Mouse (Mus musculus): ENCODE data around the gene Sdsl. TPM values are rescaled to one million over a fixed set of nuclear protein-coding genes. Genes with fewer than 3 reads are reported as not detected.

Gene Sdsl
- polyA plus RNA-seq, 1 experiment from 2014 or later = 5.8 TPM

- H3K4me2 ChIP-seq (replicated peaks; ENCODE audit: low read depth, low read length) = peak overlapping the region; percentile 71
- DNase-seq (ENCODE audit: low spot score) (peak; percentile 80), ATAC-seq (ENCODE audit: low FRiP score) (peak; percentile 20; the same call in 1 of the 2 replicates)
- H3K36me3 ChIP-seq (ENCODE audit: control insufficient read depth, insufficient read depth, low read length) = no peaks in the 10 kb centered on the region
- peak overlapping the region; percentile 73 for H3K9ac ChIP-seq (ENCODE audit: low read depth, low read length)
- 2% methylated on average over 27 of the region's 33 CpGs for WGBS
- H3K27ac ChIP-seq (ENCODE audit: low read depth, low read length) = peak overlapping the region; percentile 91
- peaks cover 67% of the 10 kb centered on the region for H3K27me3 ChIP-seq (ENCODE audit: control insufficient read depth, insufficient read depth, low read length)
- no peaks in the 10 kb centered on the region for H3K9me3 ChIP-seq (ENCODE audit: control insufficient read depth, low read length)
- H3K4me1 ChIP-seq (replicated peaks; ENCODE audit: control insufficient read depth, insufficient read depth, low read length) = peaks cover 18% of the 10 kb centered on the region
- peak overlapping the region; percentile 54 for H3K4me3 ChIP-seq (ENCODE audit: low read depth, low read length)
These were observed 34.6 kb downstream of the Sdsl start for GRCm38 (mm10) chr5:120437986-120438385.

GRCm38 (mm10) chr5:120437539-120437938 lies 35.1 kb downstream of the Sdsl start:
- H3K9ac ChIP-seq (ENCODE audit: low read depth, low read length) = peak overlapping the region; percentile 73
- peaks cover 71% of the 10 kb centered on the region for H3K27me3 ChIP-seq (ENCODE audit: control insufficient read depth, insufficient read depth, low read length)
- DNase-seq (ENCODE audit: low spot score) = peak; percentile 46
- H3K4me3 ChIP-seq (ENCODE audit: low read depth, low read length) = peak overlapping the region; percentile 54
- peak overlapping the region; percentile 91 for H3K27ac ChIP-seq (ENCODE audit: low read depth, low read length)
- H3K9me3 ChIP-seq (ENCODE audit: control insufficient read depth, low read length) = no peaks in the 10 kb centered on the region
- no peak for ATAC-seq (ENCODE audit: low FRiP score)
- H3K4me2 ChIP-seq (replicated peaks; ENCODE audit: low read depth, low read length) = peak overlapping the region; percentile 71
- H3K4me1 ChIP-seq (replicated peaks; ENCODE audit: control insufficient read depth, insufficient read depth, low read length) = peaks cover 18% of the 10 kb centered on the region
- no peaks in the 10 kb centered on the region for H3K36me3 ChIP-seq (ENCODE audit: control insufficient read depth, insufficient read depth, low read length)
- 1% methylated on average over 16 of the region's 17 CpGs for WGBS

- 0% methylated on average over 18 of the region's 18 CpGs for WGBS
- ATAC-seq (ENCODE audit: low FRiP score) = no peak
- H3K4me1 ChIP-seq (replicated peaks; ENCODE audit: control insufficient read depth, insufficient read depth, low read length) = peaks cover 18% of the 10 kb centered on the region
- H3K4me2 ChIP-seq (replicated peaks; ENCODE audit: low read depth, low read length) = peak overlapping the region; percentile 71
- no peaks in the 10 kb centered on the region for H3K9me3 ChIP-seq (ENCODE audit: control insufficient read depth, low read length)
- H3K27ac ChIP-seq (ENCODE audit: low read depth, low read length) = peak overlapping the region; percentile 91
- peak overlapping the region; percentile 73 for H3K9ac ChIP-seq (ENCODE audit: low read depth, low read length)
- H3K36me3 ChIP-seq (ENCODE audit: control insufficient read depth, insufficient read depth, low read length) = no peaks in the 10 kb centered on the region
- peak overlapping the region; percentile 54 for H3K4me3 ChIP-seq (ENCODE audit: low read depth, low read length)
- H3K27me3 ChIP-seq (ENCODE audit: control insufficient read depth, insufficient read depth, low read length) = peaks cover 77% of the 10 kb centered on the region
- peak; percentile 65 for DNase-seq (ENCODE audit: low spot score)
These were observed 35.6 kb downstream of the Sdsl start for GRCm38 (mm10) chr5:120436885-120437495.

- Histone ChIP-seq H3K4me3 (ENCODE audit: low read depth, low read length) (peak overlapping the region; percentile 54), H3K9ac (ENCODE audit: low read depth, low read length) (peak overlapping the region; percentile 73), H3K4me2 (replicated peaks; ENCODE audit: low read depth, low read length) (peak overlapping the region; percentile 71), H3K9me3 (ENCODE audit: control insufficient read depth, low read length) (no peaks in the 10 kb centered on the region), H3K36me3 (ENCODE audit: control insufficient read depth, insufficient read depth, low read length) (no peaks in the 10 kb centered on the region), H3K27ac (ENCODE audit: low read depth, low read length) (peak overlapping the region; percentile 91), H3K4me1 (replicated peaks; ENCODE audit: control insufficient read depth, insufficient read depth, low read length) (peaks cover 18% of the 10 kb centered on the region), H3K27me3 (ENCODE audit: control insufficient read depth, insufficient read depth, low read length) (peaks cover 87% of the 10 kb centered on the region)
- WGBS = 0% methylated on average over 46 of the region's 47 CpGs
- ATAC-seq (ENCODE audit: low FRiP score) (no peak), DNase-seq (ENCODE audit: low spot score) (peak; percentile 70)
These were observed 36.7 kb downstream of the Sdsl start for GRCm38 (mm10) chr5:120435731-120436501.

GRCm38 (mm10) chr5:120435006-120435681 lies 37.5 kb downstream of the Sdsl start:
- Histone ChIP-seq H3K4me1 (replicated peaks; ENCODE audit: control insufficient read depth, insufficient read depth, low read length) (peaks cover 18% of the 10 kb centered on the region), H3K36me3 (ENCODE audit: control insufficient read depth, insufficient read depth, low read length) (no peaks in the 10 kb centered on the region), H3K4me3 (ENCODE audit: low read depth, low read length) (peak overlapping the region; percentile 54), H3K27ac (ENCODE audit: low read depth, low read length) (peak overlapping the region; percentile 91), H3K4me2 (replicated peaks; ENCODE audit: low read depth, low read length) (peak overlapping the region; percentile 71), H3K9me3 (ENCODE audit: control insufficient read depth, low read length) (no peaks in the 10 kb centered on the region), H3K27me3 (ENCODE audit: control insufficient read depth, insufficient read depth, low read length) (peaks cover 90% of the 10 kb centered on the region), H3K9ac (ENCODE audit: low read depth, low read length) (peak overlapping the region; percentile 73)
- WGBS = under 1% methylated on average over 43 of the region's 44 CpGs
- ATAC-seq (ENCODE audit: low FRiP score) = no peak
- DNase-seq (ENCODE audit: low spot score) = peak; percentile 67

GRCm38 (mm10) chr5:120434231-120434735 lies 38.3 kb downstream of the Sdsl start:
- DNase-seq (ENCODE audit: low spot score) (peak; percentile 60), ATAC-seq (ENCODE audit: low FRiP score) (no peak)
- Histone ChIP-seq H3K27ac (ENCODE audit: low read depth, low read length) (peak overlapping the region; percentile 91), H3K36me3 (ENCODE audit: control insufficient read depth, insufficient read depth, low read length) (no peaks in the 10 kb centered on the region), H3K4me3 (ENCODE audit: low read depth, low read length) (peak overlapping the region; percentile 54), H3K4me1 (replicated peaks; ENCODE audit: control insufficient read depth, insufficient read depth, low read length) (peaks cover 12% of the 10 kb centered on the region), H3K9ac (ENCODE audit: low read depth, low read length) (peak overlapping the region; percentile 73), H3K27me3 (ENCODE audit: control insufficient read depth, insufficient read depth, low read length) (peaks cover 90% of the 10 kb centered on the region), H3K9me3 (ENCODE audit: control insufficient read depth, low read length) (no peaks in the 10 kb centered on the region), H3K4me2 (replicated peaks; ENCODE audit: low read depth, low read length) (peak overlapping the region; percentile 71)
- WGBS = 2% methylated on average over 21 of the region's 21 CpGs

GRCm38 (mm10) chr5:120433135-120433760 lies 39.4 kb downstream of the Sdsl start:
- peak overlapping the region; percentile 27 for H3K27ac ChIP-seq (ENCODE audit: low read depth, low read length)

GRCm38 (mm10) chr5:120432486-120433015 lies 40.1 kb downstream of the Sdsl start:
- Histone ChIP-seq H3K9ac (ENCODE audit: low read depth, low read length) (peak overlapping the region; percentile 73), H3K4me2 (replicated peaks; ENCODE audit: low read depth, low read length) (peak overlapping the region; percentile 19; the same call in 1 of the 2 replicates), H3K4me3 (ENCODE audit: low read depth, low read length) (peak overlapping the region; percentile 54), H3K36me3 (ENCODE audit: control insufficient read depth, insufficient read depth, low read length) (no peaks in the 10 kb centered on the region), H3K9me3 (ENCODE audit: control insufficient read depth, low read length) (no peaks in the 10 kb centered on the region), H3K27me3 (ENCODE audit: control insufficient read depth, insufficient read depth, low read length) (peaks cover 87% of the 10 kb centered on the region), H3K27ac (ENCODE audit: low read depth, low read length) (peak overlapping the region; percentile 82), H3K4me1 (replicated peaks; ENCODE audit: control insufficient read depth, insufficient read depth, low read length) (peaks cover 4% of the 10 kb centered on the region; the same call in 1 of the 2 replicates)
- DNase-seq (ENCODE audit: low spot score) (peak; percentile 58), ATAC-seq (ENCODE audit: low FRiP score) (no peak)
- 2% methylated on average over 9 of the region's 9 CpGs for WGBS

More at GRCm38 (mm10) chr5:120433135-120433760, 39.4 kb downstream of the Sdsl start:
- DNase-seq (ENCODE audit: low spot score) (peak; percentile 58), ATAC-seq (ENCODE audit: low FRiP score) (no peak)
- Histone ChIP-seq H3K9me3 (ENCODE audit: control insufficient read depth, low read length) (no peaks in the 10 kb centered on the region), H3K9ac (ENCODE audit: low read depth, low read length) (peak overlapping the region; percentile 73; the same call in 1 of the 2 replicates), H3K27me3 (ENCODE audit: control insufficient read depth, insufficient read depth, low read length) (peaks cover 88% of the 10 kb centered on the region), H3K4me3 (ENCODE audit: low read depth, low read length) (peak overlapping the region; percentile 54), H3K4me1 (replicated peaks; ENCODE audit: control insufficient read depth, insufficient read depth, low read length) (peaks cover 6% of the 10 kb centered on the region), H3K36me3 (ENCODE audit: control insufficient read depth, insufficient read depth, low read length) (no peaks in the 10 kb centered on the region), H3K4me2 (replicated peaks; ENCODE audit: low read depth, low read length) (peak overlapping the region; percentile 17; the same call in 1 of the 2 replicates)
- WGBS = 2% methylated on average over 13 of the region's 13 CpGs
